Mouse (Mus musculus): Measurements from ENCODE around the gene A930004D18Rik.

DNA sequence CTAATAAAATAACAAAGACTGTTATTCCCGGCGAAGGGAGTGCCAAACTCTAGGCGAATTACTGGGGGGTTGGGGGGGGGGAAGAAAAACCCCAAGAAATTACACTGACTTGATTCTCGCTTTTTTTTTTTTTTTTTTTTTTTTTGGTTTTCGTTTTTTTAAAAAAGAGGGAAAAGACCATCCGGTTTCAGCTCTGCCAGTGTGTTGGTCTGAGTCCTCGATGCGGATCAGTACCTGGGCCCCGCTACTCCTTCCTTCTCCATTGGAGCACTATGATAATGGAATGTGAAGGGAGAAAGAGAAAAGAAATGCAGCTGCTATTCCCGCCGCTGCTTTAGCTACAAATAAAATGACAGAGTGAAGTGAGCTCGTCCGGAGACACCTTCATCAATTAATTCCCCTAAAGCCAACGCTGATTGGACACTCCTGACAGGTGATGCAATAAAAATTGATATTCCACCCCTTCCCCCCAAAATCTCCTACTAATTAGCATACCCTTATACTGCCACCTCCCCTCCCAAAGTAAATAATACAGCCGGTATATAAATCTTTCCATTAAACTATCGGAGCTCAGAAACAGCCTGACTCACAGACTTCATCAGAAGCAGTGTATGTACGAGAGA is 11.0 kb upstream of the A930004D18Rik start, which contains the start of gene Skida1:
- TF ChIP-seq GATA1 (IDR thresholded peaks at IDR 0.05; ENCODE audit: low read length) (no peak), TAL1 (IDR thresholded peaks at IDR 0.05; ENCODE audit: low read length) (no peak)

Measured in erythroblast, embryonic 14.5 days (primary cell).